Mouse (Mus musculus): ENCODE measurements around the gene Sfxn3.

Gene Sfxn3

GRCm38 (mm10) chr19:45047417-45047934 lies at the start of gene Sfxn3:
TSS of gene Sfxn3 (plus strand) at chr19:45047503.
- TF ChIP-seq GATA4 (IDR thresholded peaks at IDR 0.05; ENCODE audit: insufficient replicate concordance, low read length): no peak; the same call in 1 of the 2 replicates

- no peak for TF ChIP-seq GATA4 (IDR thresholded peaks at IDR 0.05; ENCODE audit: insufficient replicate concordance, low read length)
Observed at GRCm38 (mm10) chr19:44997786-44998185, 49.5 kb upstream of the Sfxn3 start.

GRCm38 (mm10) chr19:44999647-45000046 lies 47.7 kb upstream of the Sfxn3 start:
- no peak for TF ChIP-seq GATA4 (IDR thresholded peaks at IDR 0.05; ENCODE audit: insufficient replicate concordance, low read length)

- no peak for TF ChIP-seq GATA4 (IDR thresholded peaks at IDR 0.05; ENCODE audit: insufficient replicate concordance, low read length)
Observed at GRCm38 (mm10) chr19:45002301-45002700, 45.0 kb upstream of the Sfxn3 start.

- no peak for TF ChIP-seq GATA4 (IDR thresholded peaks at IDR 0.05; ENCODE audit: insufficient replicate concordance, low read length)
Observed at GRCm38 (mm10) chr19:45003740-45004516, 43.4 kb upstream of the Sfxn3 start.

- no peak for TF ChIP-seq GATA4 (IDR thresholded peaks at IDR 0.05; ENCODE audit: insufficient replicate concordance, low read length)
Observed at GRCm38 (mm10) chr19:45005444-45005843, 41.9 kb upstream of the Sfxn3 start, which contains the start of gene Twnk. TSS of gene Twnk (plus strand) at chr19:45005663.

- TF ChIP-seq GATA4 (IDR thresholded peaks at IDR 0.05; ENCODE audit: insufficient replicate concordance, low read length): no peak
Observed at GRCm38 (mm10) chr19:45005957-45006712, 41.2 kb upstream of the Sfxn3 start, which contains the start of gene Mrpl43. TSS of gene Mrpl43 (minus strand) at chr19:45006442.

- TF ChIP-seq GATA4 (IDR thresholded peaks at IDR 0.05; ENCODE audit: insufficient replicate concordance, low read length): no peak
Observed at GRCm38 (mm10) chr19:45007021-45007420, 40.3 kb upstream of the Sfxn3 start.

GRCm38 (mm10) chr19:45007425-45008191 lies 39.7 kb upstream of the Sfxn3 start:
- TF ChIP-seq GATA4 (IDR thresholded peaks at IDR 0.05; ENCODE audit: insufficient replicate concordance, low read length): no peak

- TF ChIP-seq GATA4 (IDR thresholded peaks at IDR 0.05; ENCODE audit: insufficient replicate concordance, low read length): no peak
Observed at GRCm38 (mm10) chr19:45010646-45011045, 36.7 kb upstream of the Sfxn3 start.

- TF ChIP-seq GATA4 (IDR thresholded peaks at IDR 0.05; ENCODE audit: insufficient replicate concordance, low read length): no peak
Observed at GRCm38 (mm10) chr19:45012219-45012618, 35.1 kb upstream of the Sfxn3 start.

GRCm38 (mm10) chr19:45012636-45013035 lies 34.7 kb upstream of the Sfxn3 start:
- no peak for TF ChIP-seq GATA4 (IDR thresholded peaks at IDR 0.05; ENCODE audit: insufficient replicate concordance, low read length)

GRCm38 (mm10) chr19:45013581-45014225 lies 33.6 kb upstream of the Sfxn3 start:
- no peak for TF ChIP-seq GATA4 (IDR thresholded peaks at IDR 0.05; ENCODE audit: insufficient replicate concordance, low read length)

GRCm38 (mm10) chr19:45014335-45014971 lies 32.9 kb upstream of the Sfxn3 start, which contains the start of gene Lzts2:
TSS of gene Lzts2 (plus strand) at chr19:45014414.
- no peak for TF ChIP-seq GATA4 (IDR thresholded peaks at IDR 0.05; ENCODE audit: insufficient replicate concordance, low read length)
